Mouse (Mus musculus) G1E (cell line): ENCODE measurements around the gene Rpl11. TPM values are rescaled to one million over a fixed set of nuclear protein-coding genes. Genes with fewer than 3 reads are reported as not detected.
"Not testable (repeated sequence)": the region's sequence is repeated elsewhere in the genome, so short reads cannot be mapped to it uniquely, and the experiment has no call there.

Source experiments
- ATAC-seq: 2 replicates; pipeline ENCODE4 v1.8.0; 2016; ENCODE audit warnings: mild to moderate bottlenecking; ENCODE audit not compliant: insufficient number of reproducible peaks, poor library complexity, low FRiP score, severe bottlenecking; ENCODE audit errors: extremely low read depth
- DNase-seq: peaks from one replicate; pipeline ENCODE4 v3.0.0; 2012; ENCODE audit warnings: low spot score
- H3K27me3 ChIP-seq: 2 replicates; pipeline ENCODE4 v1.6.1; 2012; ENCODE audit warnings: mild to moderate bottlenecking, low read length, inconsistent platforms; ENCODE audit not compliant: insufficient read depth
- H3K36me3 ChIP-seq: replicated peaks from 2 replicates; pipeline ENCODE3; 2012; ENCODE audit warnings: mild to moderate bottlenecking, inconsistent platforms
- H3K4me1 ChIP-seq: 2 replicates; pipeline ENCODE4 v1.6.1; 2012; ENCODE audit warnings: low read depth, low read length, inconsistent platforms, mixed read lengths; ENCODE audit not compliant: insufficient read depth
- H3K4me3 ChIP-seq: 2 replicates; pipeline ENCODE4 v1.5.1; 2012; ENCODE audit warnings: low read depth, mild to moderate bottlenecking, inconsistent platforms, low read length, moderate library complexity, mixed read lengths
- H3K9me3 ChIP-seq: replicated peaks from 2 replicates; pipeline ENCODE4 v1.6.1; 2012; ENCODE audit warnings: inconsistent platforms
- CTCF ChIP-seq: IDR thresholded peaks from 2 replicates; pipeline ENCODE4 v1.5.1; 2012; ENCODE audit warnings: low read depth, low read length, inconsistent platforms, mixed read lengths
- GATA1 ChIP-seq: IDR thresholded peaks from 2 replicates; pipeline ENCODE4 v1.6.1; 2012; ENCODE audit warnings: borderline replicate concordance, low read length, inconsistent platforms, mixed read lengths
- GATA2 ChIP-seq: IDR thresholded peaks from 2 replicates; pipeline ENCODE4 v1.6.1; 2012; ENCODE audit warnings: low read depth, low read length, inconsistent platforms, borderline replicate concordance
- POLR2AphosphoS5 ChIP-seq: IDR thresholded peaks from 2 replicates; pipeline ENCODE4 v1.6.1; 2012; ENCODE audit warnings: low read depth, low read length, inconsistent platforms; ENCODE audit not compliant: insufficient replicate concordance
- TAL1 ChIP-seq: conservative IDR thresholded peaks from 2 replicates; pipeline ENCODE4 v1.6.1; 2012; ENCODE audit warnings: low read depth, low read length, inconsistent platforms, mixed read lengths
- polyA plus RNA-seq: library from polyadenylated mRNA; stranded (reverse); fragments of >175 nt; gene quantifications from 2 replicates; pipeline ENCODE4 v1.2.3, GENCODE M21; 2012
- total RNA-seq, 2 experiments: library from RNA; stranded (forward) in 1 of 2; stranded (reverse) in 1 of 2; fragments of 200-1000 nt in 1 of 2; fragments of >200 nt in 1 of 2; fragmentation: Nextera tagmentation in 1 of 2; gene quantifications; 2 replicates each; pipeline ENCODE4 v1.2.3; 2014 to 2017

Rpl11 gene
- total and polyA plus RNA-seq, 3 experiments: 563 to 1,685 (median 1,598) TPM

DNA sequence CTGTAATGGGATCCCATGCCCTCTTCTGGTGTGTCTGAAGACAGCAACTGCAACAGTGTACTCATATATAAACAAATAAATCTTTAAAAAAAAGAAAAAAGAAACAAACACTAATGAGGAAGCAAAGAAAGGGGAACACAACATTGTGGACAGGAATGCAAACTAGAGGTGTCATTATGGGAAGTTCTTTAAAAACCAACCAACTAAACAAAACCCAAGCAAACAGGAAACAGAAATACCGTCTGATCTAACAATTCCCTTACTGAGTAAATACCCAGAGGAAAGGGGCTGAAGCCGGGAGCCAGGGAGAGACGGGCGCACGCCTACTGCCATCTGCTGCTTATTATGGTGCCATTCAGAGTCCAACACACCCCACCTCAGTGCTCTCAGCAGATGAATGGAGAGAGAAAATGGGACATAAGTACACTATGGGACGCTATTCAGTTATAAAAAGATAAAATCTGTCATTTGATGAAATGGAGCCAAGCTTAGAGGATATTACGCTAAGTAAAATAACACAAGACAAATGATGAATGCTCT, 71.6 kb downstream of the Rpl11 start:
- H3K36me3 ChIP-seq: peaks cover 82% of the 10 kb centered on the region
- ATAC-seq (no peak), DNase-seq (no peak)
- no peaks in the 10 kb centered on the region for H3K27me3 ChIP-seq
- peaks cover 47% of the 10 kb centered on the region for H3K4me1 ChIP-seq
- no peaks in the 10 kb centered on the region for H3K9me3 ChIP-seq
- no peak overlapping the region for H3K4me3 ChIP-seq
- no peak for TF ChIP-seq CTCF
- TF ChIP-seq GATA2: no peak
- TF ChIP-seq TAL1: no peak
- no peak for TF ChIP-seq POLR2AphosphoS5
- TF ChIP-seq GATA1: no peak

DNA sequence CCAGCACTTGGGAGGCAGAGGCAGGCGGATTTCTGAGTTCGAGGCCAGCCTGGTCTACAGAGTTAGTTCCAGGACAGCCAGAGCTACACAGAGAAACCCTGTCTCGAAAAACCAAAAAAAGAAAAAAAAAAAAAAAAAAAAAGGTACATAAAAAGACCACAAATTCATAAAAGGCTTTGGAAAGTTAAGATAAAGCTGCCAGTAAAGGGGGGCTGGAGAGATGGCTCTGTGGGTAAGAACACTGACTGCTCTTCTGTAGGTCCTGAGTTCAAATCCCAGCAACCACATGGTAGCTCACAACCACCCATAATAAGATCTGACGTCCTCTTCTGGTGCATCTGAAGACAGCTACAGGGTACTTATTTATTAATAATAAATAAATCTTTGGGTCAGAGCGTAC, 73.0 kb downstream of the Rpl11 start:
- Histone ChIP-seq H3K4me1 (peaks cover 36% of the 10 kb centered on the region), H3K36me3 (peaks cover 88% of the 10 kb centered on the region)
- not testable (repeated sequence) for H3K9me3 ChIP-seq, H3K27me3 ChIP-seq, ATAC-seq, DNase-seq, H3K4me3 ChIP-seq

Other genes starting within 250 kb of the Rpl11 start
- 355 and 418 TPM in 2 replicates for gene Srsf10, start 197.7 kb downstream of the Rpl11 start, total RNA-seq (2014; fragmentation: Nextera tagmentation)
- gene Srsf10, start 197.7 kb downstream of the Rpl11 start, total RNA-seq (2017): 223 and 241 TPM in 2 replicates
- gene Srsf10, start 197.7 kb downstream of the Rpl11 start, polyA plus RNA-seq: 299 and 339 TPM in 2 replicates
- gene Pnrc2, start 179.6 kb downstream of the Rpl11 start, total RNA-seq (2014; fragmentation: Nextera tagmentation): 264 and 272 TPM in 2 replicates
- gene Pnrc2, start 179.6 kb downstream of the Rpl11 start, total RNA-seq (2017): 159 and 197 TPM in 2 replicates
- gene Pnrc2, start 179.6 kb downstream of the Rpl11 start, polyA plus RNA-seq: 7.7 and 7.9 TPM in 2 replicates
- gene Cnr2, start 158.0 kb downstream of the Rpl11 start, total RNA-seq (2014; fragmentation: Nextera tagmentation): 13.4 and 13.6 TPM in 2 replicates
- gene Cnr2, start 158.0 kb downstream of the Rpl11 start, total RNA-seq (2017): 28.2 and 30.6 TPM in 2 replicates
- gene Cnr2, start 158.0 kb downstream of the Rpl11 start, polyA plus RNA-seq: 4.0 and 5.1 TPM in 2 replicates
- 32.8 and 66.2 TPM in 2 replicates for gene Fuca1, start 132.7 kb downstream of the Rpl11 start, total RNA-seq (2014; fragmentation: Nextera tagmentation)
- gene Fuca1, start 132.7 kb downstream of the Rpl11 start, total RNA-seq (2017): 149 and 150 TPM in 2 replicates
- gene Fuca1, start 132.7 kb downstream of the Rpl11 start, polyA plus RNA-seq: 13.9 and 16.9 TPM in 2 replicates
- gene Hmgcl, start 107.0 kb downstream of the Rpl11 start, total RNA-seq (2014; fragmentation: Nextera tagmentation): 19.1 and 22.2 TPM in 2 replicates
- 38.0 and 39.1 TPM in 2 replicates for gene Hmgcl, start 107.0 kb downstream of the Rpl11 start, total RNA-seq (2017)
- 22.6 and 33.3 TPM in 2 replicates for gene Hmgcl, start 107.0 kb downstream of the Rpl11 start, polyA plus RNA-seq
- gene Gale, start 89.7 kb downstream of the Rpl11 start, total RNA-seq (2014; fragmentation: Nextera tagmentation): 4.3 and 5.0 TPM in 2 replicates
- 10.9 and 12.4 TPM in 2 replicates for gene Gale, start 89.7 kb downstream of the Rpl11 start, total RNA-seq (2017)
- gene Gale, start 89.7 kb downstream of the Rpl11 start, polyA plus RNA-seq: 19.8 and 23.3 TPM in 2 replicates
- gene Lypla2, start 80.8 kb downstream of the Rpl11 start, total RNA-seq (2014; fragmentation: Nextera tagmentation): 53.9 and 65.8 TPM in 2 replicates
- gene Lypla2, start 80.8 kb downstream of the Rpl11 start, total RNA-seq (2017): 28.5 and 34.1 TPM in 2 replicates
- gene Lypla2, start 80.8 kb downstream of the Rpl11 start, polyA plus RNA-seq: 243 and 284 TPM in 2 replicates
- gene Pithd1, start 66.2 kb downstream of the Rpl11 start, total RNA-seq (2014; fragmentation: Nextera tagmentation): 26.1 and 34.9 TPM in 2 replicates
- gene Pithd1, start 66.2 kb downstream of the Rpl11 start, total RNA-seq (2017): 51.0 and 60.9 TPM in 2 replicates
- 41.0 and 71.7 TPM in 2 replicates for gene Pithd1, start 66.2 kb downstream of the Rpl11 start, polyA plus RNA-seq
- 108 and 113 TPM in 2 replicates for gene Eloa, start 31.7 kb downstream of the Rpl11 start, total RNA-seq (2014; fragmentation: Nextera tagmentation)
- 51.6 and 56.0 TPM in 2 replicates for gene Eloa, start 31.7 kb downstream of the Rpl11 start, total RNA-seq (2017)
- gene Eloa, start 31.7 kb downstream of the Rpl11 start, polyA plus RNA-seq: 9.7 and 12.9 TPM in 2 replicates
- gene Id3, start 90.1 kb upstream of the Rpl11 start, total RNA-seq (2014; fragmentation: Nextera tagmentation): not detected in 2 replicates
- 0.22 TPM in 1 of 2 replicates, not detected in the other for gene Id3, start 90.1 kb upstream of the Rpl11 start, total RNA-seq (2017)
- gene Id3, start 90.1 kb upstream of the Rpl11 start, polyA plus RNA-seq: not detected in 2 replicates
- gene E2f2, start 119.0 kb upstream of the Rpl11 start, total RNA-seq (2014; fragmentation: Nextera tagmentation): 29.9 and 70.3 TPM in 2 replicates
- gene E2f2, start 119.0 kb upstream of the Rpl11 start, total RNA-seq (2017): 14.1 and 16.3 TPM in 2 replicates
- 45.6 and 45.9 TPM in 2 replicates for gene E2f2, start 119.0 kb upstream of the Rpl11 start, polyA plus RNA-seq
- 0.30 TPM in 1 of 2 replicates, not detected in the other for gene Asap3, start 152.9 kb upstream of the Rpl11 start, total RNA-seq (2014; fragmentation: Nextera tagmentation)
- 0.05 and 0.06 TPM in 2 replicates for gene Asap3, start 152.9 kb upstream of the Rpl11 start, total RNA-seq (2017)
- 0.04 and 0.05 TPM in 2 replicates for gene Asap3, start 152.9 kb upstream of the Rpl11 start, polyA plus RNA-seq
- not detected in 2 replicates for gene Tcea3, start 194.3 kb upstream of the Rpl11 start, total RNA-seq (2014; fragmentation: Nextera tagmentation)
- gene Tcea3, start 194.3 kb upstream of the Rpl11 start, total RNA-seq (2017): 0.55 and 0.70 TPM in 2 replicates
- not detected in 2 replicates for gene Tcea3, start 194.3 kb upstream of the Rpl11 start, polyA plus RNA-seq
- gene Zfp46, start 231.3 kb upstream of the Rpl11 start, total RNA-seq (2014; fragmentation: Nextera tagmentation): 17.7 and 19.9 TPM in 2 replicates
- gene Zfp46, start 231.3 kb upstream of the Rpl11 start, total RNA-seq (2017): 13.2 and 13.9 TPM in 2 replicates
- 6.1 and 6.7 TPM in 2 replicates for gene Zfp46, start 231.3 kb upstream of the Rpl11 start, polyA plus RNA-seq